In the genomic region with DNA sequence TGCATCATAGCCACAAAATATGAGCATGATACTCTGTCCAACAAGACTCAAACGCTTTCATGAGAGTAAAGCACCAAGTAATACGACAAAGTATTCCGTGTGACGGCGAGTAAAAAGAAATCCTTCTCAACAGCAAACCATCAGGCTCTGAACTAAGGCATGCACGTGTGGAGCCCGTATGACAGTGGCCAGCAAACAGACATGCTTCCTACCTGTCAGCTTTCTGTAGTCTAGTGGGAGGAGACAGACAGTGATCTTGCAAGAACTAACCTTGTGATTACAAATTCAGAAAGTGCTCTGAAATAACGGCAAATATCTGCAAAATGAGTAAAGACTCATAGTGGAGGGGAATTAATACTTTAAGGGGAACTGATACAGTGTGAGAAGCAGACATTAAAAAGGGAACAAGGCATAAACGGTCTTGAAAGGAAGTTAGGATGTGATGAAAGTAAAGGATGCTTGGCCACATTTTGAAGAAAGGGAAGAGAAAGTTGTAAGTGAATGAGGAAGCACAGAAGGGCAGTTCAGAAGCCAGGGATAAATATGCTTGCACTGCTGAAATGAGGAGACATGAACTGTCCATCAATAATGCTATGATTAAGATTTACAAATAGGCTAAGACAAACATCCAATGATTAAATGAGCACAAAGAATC, we compare ENCODE assay signal across 18 mouse cellular contexts. TPM values are rescaled to one million over a fixed set of nuclear protein-coding genes. Genes with fewer than 3 reads are reported as not detected.
DNase-seq lines count a peak whose midpoint lies in the region; ATAC-seq lines count a peak whose summit lies in the region.
"Had no signal": no experiment of that assay in that cellular context is flagged by ENCODE, and none has a peak within 500 bp of the region (broad histone marks: within the 10 kb centered on the region; RNA-seq: fewer than 3 reads in every experiment).

No protein-coding gene starts in this region.

- ATAC-seq in intestine, embryonic 15.5 days, result no peak
- no peak for ATAC-seq in intestine, embryonic 16.5 days
- peak; percentile 92 for ATAC-seq in megakaryocyte progenitor cell, adult 5-6 weeks (replicated peaks; ENCODE audit: poor library complexity)
- ATAC-seq: forebrain, postnatal 0 days; midbrain, embryonic 13.5 days had no signal

- no peak overlapping the region for H3K4me2 ChIP-seq in intestine, embryonic 15.5 days (replicated peaks)
- H3K4me2 ChIP-seq in intestine, embryonic 16.5 days (ENCODE audit: low read depth, low read length), result no peak overlapping the region
- H3K4me2 ChIP-seq: hindbrain, embryonic 15.5 days; liver, embryonic 13.5 days; midbrain, embryonic 13.5 days had no signal

- no peaks in the 10 kb centered on the region for H3K27me3 ChIP-seq in intestine, embryonic 15.5 days (replicated peaks)
- H3K27me3 ChIP-seq in intestine, embryonic 16.5 days (replicated peaks; ENCODE audit: control insufficient read depth, insufficient read depth, low read length), result no peaks in the 10 kb centered on the region
- H3K27me3 ChIP-seq: hindbrain, embryonic 15.5 days; liver, embryonic 13.5 days; midbrain, embryonic 13.5 days had no signal

- DNase-seq in A20 (ENCODE audit: low read depth, low spot score), result peak; percentile 78
- peak; percentile 25 for DNase-seq in brain, adult 2 months (ENCODE audit: low read depth, low spot score)
- no peak for DNase-seq in retina, postnatal 1 day
- DNase-seq in gastrocnemius, postnatal 14 days, result no peak
- no peak for DNase-seq in left cerebral cortex, postnatal 14 days (ENCODE audit: low spot score in 2 of 2)
- DNase-seq: cerebellum, adult 11-12 months; forebrain, postnatal 0 days; kidney, adult 11 months; kidney, postnatal 10 days; left cerebral cortex, postnatal 4 days; liver, embryonic 13.5 days; lung, postnatal 4 days; right cerebral cortex, adult 18-20 months had no signal

- no peak overlapping the region for H3K4me3 ChIP-seq in intestine, embryonic 15.5 days (replicated peaks)
- no peak overlapping the region for H3K4me3 ChIP-seq in intestine, embryonic 16.5 days (ENCODE audit: low read length)
- H3K4me3 ChIP-seq: hindbrain, embryonic 15.5 days; liver, embryonic 13.5 days; midbrain, embryonic 13.5 days had no signal

- no peaks in the 10 kb centered on the region for H3K9me3 ChIP-seq in intestine, embryonic 15.5 days
- H3K9me3 ChIP-seq in intestine, embryonic 16.5 days (ENCODE audit: control insufficient read depth, low read length), result no peaks in the 10 kb centered on the region
- H3K9me3 ChIP-seq: hindbrain, embryonic 15.5 days; liver, embryonic 13.5 days; midbrain, embryonic 13.5 days had no signal

- H3K36me3 ChIP-seq in intestine, embryonic 15.5 days, result no peaks in the 10 kb centered on the region
- H3K36me3 ChIP-seq in intestine, embryonic 16.5 days (ENCODE audit: control insufficient read depth, insufficient read depth, low read length), result no peaks in the 10 kb centered on the region
- H3K36me3 ChIP-seq: liver, embryonic 13.5 days; midbrain, embryonic 13.5 days had no signal

- 0 out of 2 replicates have a peak overlapping the region, but pooled peaks have one; percentile 8 for H3K27ac ChIP-seq in intestine, embryonic 15.5 days
- H3K27ac ChIP-seq in intestine, embryonic 16.5 days (ENCODE audit: low read length), result no peak overlapping the region
- H3K27ac ChIP-seq: hindbrain, embryonic 15.5 days; liver, embryonic 13.5 days; midbrain, embryonic 13.5 days had no signal

- WGBS in intestine, embryonic 15.5 days, result 86% methylated on average over 9 of the region's 9 CpGs
- WGBS in intestine, embryonic 16.5 days, result 81% methylated on average over 9 of the region's 9 CpGs

- no peak overlapping the region for H3K9ac ChIP-seq in intestine, embryonic 15.5 days
- H3K9ac ChIP-seq in intestine, embryonic 16.5 days (ENCODE audit: low read depth, low read length), result no peak overlapping the region
- H3K9ac ChIP-seq: forebrain, postnatal 0 days; hindbrain, embryonic 15.5 days; liver, embryonic 13.5 days; midbrain, embryonic 13.5 days had no signal

- H3K4me1 ChIP-seq in intestine, embryonic 15.5 days (replicated peaks), result no peaks in the 10 kb centered on the region; the same call in 1 of the 2 replicates
- no peaks in the 10 kb centered on the region; the same call in 1 of the 2 replicates for H3K4me1 ChIP-seq in intestine, embryonic 16.5 days (ENCODE audit: control insufficient read depth, insufficient read depth, low read length)
- H3K4me1 ChIP-seq: hindbrain, embryonic 15.5 days; liver, embryonic 13.5 days had no signal

- intact Hi-C loops in gastrocnemius, postnatal 14 days (cut with DNase I; ENCODE audit: low total_unique reads), result no loop called here
- intact Hi-C loops in left cerebral cortex, postnatal 14 days (cut with DNase I), result no loop called here

RNA-seq across cellular contexts. Expression of a gene that starts 15.3 kb away (rescaled TPM):
- 12.3 and 15.5 TPM in 2 replicates for polyA plus RNA-seq in intestine, embryonic 15.5 days (2015; fragmentation: Nextera tagmentation; extraction: Ambion mirVana)
- polyA plus RNA-seq in intestine, embryonic 16.5 days (2015; fragmentation: Nextera tagmentation; extraction: Ambion mirVana), result 12.1 and 13.0 TPM in 2 replicates
- total RNA-seq in megakaryocyte progenitor cell, adult 5-6 weeks (2015), result 17.2 and 21.6 TPM in 2 replicates
- total RNA-seq in megakaryocyte progenitor cell, adult 5-6 weeks (2017), result 10.3 and 14.5 TPM in 2 replicates
- total RNA-seq in gastrocnemius, postnatal 14 days (2021), result 1 to 10 TPM; 2.6 to 2.9 TPM
- total RNA-seq in left cerebral cortex, postnatal 14 days (2021), result 1 to 10 TPM; 1.7 to 1.8 TPM

Comparison
In these comparisons a context has a peak if more than half of its experiments do, and no peak if none do; other contexts are left out.
1. DNase-seq: peak in A20 (single experiment) and brain, adult 2 months (single experiment); none in retina, postnatal 1 day (single experiment), gastrocnemius, postnatal 14 days (single experiment) and left cerebral cortex, postnatal 14 days (0 of 2).